Mouse (Mus musculus) MEL-GATA-1-ER (cell line): ENCODE measurements around the gene Nckipsd.

Experiments
- DNase-seq: peaks from one replicate; pipeline ENCODE4 v3.0.0-alpha.2; 2012; ENCODE audit warnings: low read depth; ENCODE audit errors: extremely low read depth

Gene Nckipsd

GRCm38 (mm10) chr9:108799564-108799963 is 8.6 kb upstream of the Nckipsd start:
- DNase-seq: no peak

- no peak for DNase-seq
Measured at GRCm38 (mm10) chr9:108805768-108806167, 2.4 kb upstream of the Nckipsd start.

GRCm38 (mm10) chr9:108806379-108806778 is 1.8 kb upstream of the Nckipsd start:
- DNase-seq: no peak

GRCm38 (mm10) chr9:108806831-108807230 is 1.3 kb upstream of the Nckipsd start:
- DNase-seq: no peak

GRCm38 (mm10) chr9:108807674-108808073 is 494 bp upstream of the Nckipsd start:
- DNase-seq: no peak

- no peak for DNase-seq
Measured at GRCm38 (mm10) chr9:108809188-108809587, 1.0 kb downstream of the Nckipsd start.

GRCm38 (mm10) chr9:108809723-108810122 is 1.6 kb downstream of the Nckipsd start:
- DNase-seq: no peak

- DNase-seq: no peak
Measured at GRCm38 (mm10) chr9:108810516-108810915, 2.3 kb downstream of the Nckipsd start.

- no peak for DNase-seq
Measured at GRCm38 (mm10) chr9:108815557-108815956, 7.4 kb downstream of the Nckipsd start.

GRCm38 (mm10) chr9:108819495-108819894 is 11.3 kb downstream of the Nckipsd start:
- DNase-seq: no peak

- DNase-seq: no peak
Measured at GRCm38 (mm10) chr9:108820077-108820476, 11.9 kb downstream of the Nckipsd start.

- no peak for DNase-seq
Measured at GRCm38 (mm10) chr9:108824144-108824685, 16.0 kb downstream of the Nckipsd start.

GRCm38 (mm10) chr9:108824755-108825413 is 16.7 kb downstream of the Nckipsd start:
- DNase-seq: no peak

- no peak for DNase-seq
Measured at GRCm38 (mm10) chr9:108825820-108826699, 17.9 kb downstream of the Nckipsd start, which contains the start of gene Celsr3. Gene Celsr3 (plus strand): TSS chr9:108826320.

GRCm38 (mm10) chr9:108826700-108827340 is 18.7 kb downstream of the Nckipsd start:
- no peak for DNase-seq

- DNase-seq: no peak
Measured at GRCm38 (mm10) chr9:108827454-108827853, 19.3 kb downstream of the Nckipsd start.

- DNase-seq: no peak
Measured at GRCm38 (mm10) chr9:108827906-108828305, 19.7 kb downstream of the Nckipsd start.

GRCm38 (mm10) chr9:108831637-108832036 is 23.5 kb downstream of the Nckipsd start:
- no peak for DNase-seq

GRCm38 (mm10) chr9:108832390-108833108 is 24.4 kb downstream of the Nckipsd start:
- DNase-seq: no peak

GRCm38 (mm10) chr9:108842989-108843388 is 34.8 kb downstream of the Nckipsd start:
- no peak for DNase-seq

- no peak for DNase-seq
Measured at GRCm38 (mm10) chr9:108845390-108845789, 37.2 kb downstream of the Nckipsd start.
